Mouse (Mus musculus) hindbrain, embryonic 11.5 days (tissue): ENCODE measurements around the gene Map7d3. TPM values are rescaled to one million over a fixed set of nuclear protein-coding genes. Genes with fewer than 3 reads are reported as not detected.

Source experiments
- ATAC-seq: fragments of 200-750 bp; cut with Nextera tagmentation; 2 replicates; pipeline ENCODE4 v1.8.0; 2017; ENCODE audit warnings: mild to moderate bottlenecking, moderate TSS enrichment, moderate library complexity; ENCODE audit not compliant: low FRiP score
- DNase-seq: peaks from one replicate; pipeline ENCODE4 v3.0.0-alpha.2; 2015; ENCODE audit warnings: low spot score
- H3K27ac ChIP-seq: fragments of 300-500 bp; sonication (generic); 2 replicates; pipeline ENCODE4 v1.5.1; 2014; ENCODE audit warnings: mild to moderate bottlenecking, low read depth, low read length
- H3K27me3 ChIP-seq: fragments of 300-500 bp; sonication (generic); 2 replicates; pipeline ENCODE4 v1.6.1; 2014; ENCODE audit warnings: mild to moderate bottlenecking, low read length, moderate library complexity, mixed read lengths; ENCODE audit not compliant: control insufficient read depth, insufficient read depth
- H3K36me3 ChIP-seq: fragments of 300-500 bp; sonication (generic); 2 replicates; pipeline ENCODE4 v1.6.1; 2014; ENCODE audit warnings: mild to moderate bottlenecking, low read length, moderate library complexity, mixed read lengths; ENCODE audit not compliant: control insufficient read depth, insufficient read depth
- H3K4me1 ChIP-seq: fragments of 300-500 bp; sonication (generic); replicated peaks from 2 replicates; pipeline ENCODE4 v1.6.1; 2014; ENCODE audit warnings: low read length, mixed read lengths; ENCODE audit not compliant: control insufficient read depth, insufficient read depth
- H3K4me2 ChIP-seq: fragments of 300-500 bp; sonication (generic); replicated peaks from 2 replicates; pipeline ENCODE4 v1.6.1; 2014; ENCODE audit warnings: mild to moderate bottlenecking, low read depth, low read length
- H3K4me3 ChIP-seq: fragments of 300-500 bp; sonication (generic); 2 replicates; pipeline ENCODE4 v1.5.1; 2014; ENCODE audit warnings: low read depth, low read length
- H3K9ac ChIP-seq: fragments of 300-500 bp; sonication (generic); 2 replicates; pipeline ENCODE4 v1.6.1; 2014; ENCODE audit warnings: low read depth, low read length
- H3K9me3 ChIP-seq: fragments of 300-500 bp; sonication (generic); 2 replicates; pipeline ENCODE4 v1.6.1; 2016; ENCODE audit warnings: low read length; ENCODE audit not compliant: control insufficient read depth
- WGBS: fragments of 180-500 bp; shearing (Covaris S2); extraction: QIAGEN DNeasy Blood & Tissue Kit; methylation state at CpG from one replicate; pipeline ENCODE4 v1.1.7; 2014; 5-methylcytosine and 5-hydroxymethylcytosine counted together
- polyA plus RNA-seq: library from polyadenylated mRNA; unstranded; fragments of >200 nt; fragmentation: Nextera tagmentation; extraction: Ambion mirVana; gene quantifications from 2 replicates; pipeline ENCODE4 v1.2.1, GENCODE M21; 2014

Map7d3 gene
- polyA plus RNA-seq, 1 experiment from 2014 or later = 2.2 TPM

DNA sequence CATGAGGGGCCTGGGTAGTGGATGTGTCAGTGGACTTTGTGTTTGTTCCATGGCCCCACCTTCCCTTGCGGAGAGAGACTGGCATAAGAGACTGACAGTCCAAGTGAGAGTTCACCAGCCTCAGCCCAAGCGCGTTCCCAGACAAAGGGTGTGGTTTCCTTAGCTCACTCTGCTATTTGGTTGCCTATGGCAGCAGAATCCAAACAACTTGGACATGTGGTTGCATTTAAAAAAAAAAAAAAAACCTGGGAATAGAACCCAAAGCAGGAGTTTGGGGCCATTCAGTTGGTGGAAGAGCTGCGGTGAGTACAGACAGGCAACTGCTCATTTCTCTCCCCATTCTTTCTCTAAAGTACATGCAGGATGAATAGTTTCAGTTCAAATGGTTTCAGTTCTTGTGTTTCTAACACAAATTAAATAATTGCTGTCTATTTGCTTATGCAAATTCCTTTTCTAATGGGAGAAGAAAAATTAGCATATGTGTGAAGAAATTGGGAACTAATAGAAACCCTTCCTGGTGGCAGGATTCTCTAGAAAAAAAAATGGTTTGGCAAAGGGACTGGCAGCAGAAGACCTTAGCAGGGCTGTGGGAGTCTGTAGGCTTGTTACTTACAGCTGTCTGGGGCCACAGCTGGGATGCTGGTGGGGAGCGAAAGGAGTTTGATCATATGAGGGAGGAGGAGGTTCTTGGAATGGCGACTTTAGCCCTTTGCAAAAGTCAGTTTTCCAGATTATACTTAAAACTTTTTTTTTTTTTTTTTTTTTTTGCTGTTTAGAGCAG lies 35.7 kb downstream of the Map7d3 start:
- no peak overlapping the region for H3K4me2 ChIP-seq
- H3K4me1 ChIP-seq = no peaks in the 10 kb centered on the region
- H3K9me3 ChIP-seq = no peaks in the 10 kb centered on the region
- no peak overlapping the region for H3K9ac ChIP-seq
- no peaks in the 10 kb centered on the region for H3K36me3 ChIP-seq
- H3K4me3 ChIP-seq = no peak overlapping the region
- no peak overlapping the region for H3K27ac ChIP-seq
- no peaks in the 10 kb centered on the region for H3K27me3 ChIP-seq
- DNase-seq (peak; percentile 12), ATAC-seq (no peak)
- 57% methylated on average over 6 of the region's 6 CpGs for WGBS

DNA sequence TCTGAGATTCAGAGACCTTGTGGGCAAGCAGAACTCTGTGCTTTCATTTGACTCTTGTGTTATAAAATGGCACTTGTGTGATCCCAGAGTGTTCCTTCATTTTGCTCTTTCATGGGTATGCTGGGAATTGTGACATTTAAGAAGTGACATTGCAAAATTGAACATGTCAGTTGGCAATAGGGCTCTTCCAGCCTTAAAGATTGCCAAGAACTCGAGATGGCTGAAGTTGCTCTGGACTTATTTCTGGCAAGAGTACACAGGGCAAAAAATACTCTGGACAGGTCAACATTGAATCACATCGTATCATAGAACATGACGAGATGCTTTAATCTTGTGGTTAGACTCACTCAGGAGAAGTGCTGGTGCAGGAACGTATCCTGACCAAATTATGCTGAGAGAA lies 48.8 kb downstream of the Map7d3 start:
- Histone ChIP-seq H3K9ac (no peak overlapping the region), H3K9me3 (no peaks in the 10 kb centered on the region), H3K36me3 (no peaks in the 10 kb centered on the region), H3K27me3 (no peaks in the 10 kb centered on the region), H3K4me1 (no peaks in the 10 kb centered on the region), H3K4me3 (no peak overlapping the region), H3K27ac (no peak overlapping the region), H3K4me2 (no peak overlapping the region)
- ATAC-seq = no peak
- WGBS = 94% methylated on average over 4 of the region's 4 CpGs
- no peak for DNase-seq

- Histone ChIP-seq H3K27me3 (no peaks in the 10 kb centered on the region), H3K36me3 (no peaks in the 10 kb centered on the region), H3K4me2 (no peak overlapping the region), H3K27ac (no peak overlapping the region), H3K4me1 (no peaks in the 10 kb centered on the region), H3K9me3 (no peaks in the 10 kb centered on the region), H3K9ac (no peak overlapping the region), H3K4me3 (no peak overlapping the region)
- WGBS = 91% methylated on average over 1 of the region's 1 CpGs
- no peak for ATAC-seq
- no peak for DNase-seq
Measured at GRCm38 (mm10) chrX:56771751-56772150, 50.4 kb downstream of the Map7d3 start.

GRCm38 (mm10) chrX:56769838-56770237 lies 52.3 kb downstream of the Map7d3 start:
- H3K36me3 ChIP-seq = no peaks in the 10 kb centered on the region
- H3K9ac ChIP-seq = no peak overlapping the region
- H3K27ac ChIP-seq = no peak overlapping the region
- H3K27me3 ChIP-seq = no peaks in the 10 kb centered on the region
- H3K9me3 ChIP-seq = no peaks in the 10 kb centered on the region
- no peak overlapping the region for H3K4me3 ChIP-seq
- H3K4me2 ChIP-seq = no peak overlapping the region
- ATAC-seq (no peak), DNase-seq (no peak)
- no peaks in the 10 kb centered on the region for H3K4me1 ChIP-seq

- ATAC-seq (no peak), DNase-seq (no peak)
- Histone ChIP-seq H3K27ac (no peak overlapping the region), H3K27me3 (no peaks in the 10 kb centered on the region), H3K4me1 (no peaks in the 10 kb centered on the region), H3K4me2 (no peak overlapping the region), H3K9ac (no peak overlapping the region), H3K4me3 (no peak overlapping the region), H3K9me3 (no peaks in the 10 kb centered on the region), H3K36me3 (no peaks in the 10 kb centered on the region)
- 85% methylated on average over 3 of the region's 3 CpGs for WGBS
Measured at GRCm38 (mm10) chrX:56760257-56760760, 61.8 kb downstream of the Map7d3 start.

- Histone ChIP-seq H3K4me2 (no peak overlapping the region), H3K36me3 (no peaks in the 10 kb centered on the region), H3K4me1 (no peaks in the 10 kb centered on the region), H3K27me3 (no peaks in the 10 kb centered on the region), H3K9me3 (no peaks in the 10 kb centered on the region), H3K9ac (no peak overlapping the region), H3K4me3 (no peak overlapping the region), H3K27ac (no peak overlapping the region)
- DNase-seq (no peak), ATAC-seq (no peak)
- 80% methylated on average over 7 of the region's 7 CpGs for WGBS
Measured at GRCm38 (mm10) chrX:56756352-56756751, 65.8 kb downstream of the Map7d3 start.

DNA sequence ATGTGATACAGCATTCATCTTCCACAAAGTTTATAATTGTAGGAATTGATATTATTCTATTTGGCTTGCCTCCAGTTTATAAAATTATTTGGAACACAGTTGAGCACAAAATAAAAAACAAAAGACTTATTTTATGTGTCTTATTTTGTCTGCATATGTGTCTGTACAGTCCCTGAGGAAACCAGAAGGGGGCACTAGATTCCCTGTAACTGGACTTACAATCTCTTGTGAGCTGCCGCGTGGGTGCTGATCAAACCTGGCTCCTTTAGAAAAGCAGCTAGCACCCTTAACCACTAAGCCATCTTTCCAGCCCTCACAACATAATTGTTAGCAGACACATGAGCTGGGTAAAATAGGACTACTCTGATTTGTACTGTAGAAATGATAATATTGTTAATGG lies 66.5 kb downstream of the Map7d3 start:
- Histone ChIP-seq H3K4me2 (no peak overlapping the region), H3K27me3 (no peaks in the 10 kb centered on the region), H3K9ac (no peak overlapping the region), H3K4me3 (no peak overlapping the region), H3K9me3 (no peaks in the 10 kb centered on the region), H3K36me3 (no peaks in the 10 kb centered on the region), H3K27ac (no peak overlapping the region), H3K4me1 (no peaks in the 10 kb centered on the region)
- ATAC-seq (no peak), DNase-seq (peak; percentile 43)
- whole genome bisulfite sequencing = 74% methylated on average over 2 of the region's 2 CpGs

DNA sequence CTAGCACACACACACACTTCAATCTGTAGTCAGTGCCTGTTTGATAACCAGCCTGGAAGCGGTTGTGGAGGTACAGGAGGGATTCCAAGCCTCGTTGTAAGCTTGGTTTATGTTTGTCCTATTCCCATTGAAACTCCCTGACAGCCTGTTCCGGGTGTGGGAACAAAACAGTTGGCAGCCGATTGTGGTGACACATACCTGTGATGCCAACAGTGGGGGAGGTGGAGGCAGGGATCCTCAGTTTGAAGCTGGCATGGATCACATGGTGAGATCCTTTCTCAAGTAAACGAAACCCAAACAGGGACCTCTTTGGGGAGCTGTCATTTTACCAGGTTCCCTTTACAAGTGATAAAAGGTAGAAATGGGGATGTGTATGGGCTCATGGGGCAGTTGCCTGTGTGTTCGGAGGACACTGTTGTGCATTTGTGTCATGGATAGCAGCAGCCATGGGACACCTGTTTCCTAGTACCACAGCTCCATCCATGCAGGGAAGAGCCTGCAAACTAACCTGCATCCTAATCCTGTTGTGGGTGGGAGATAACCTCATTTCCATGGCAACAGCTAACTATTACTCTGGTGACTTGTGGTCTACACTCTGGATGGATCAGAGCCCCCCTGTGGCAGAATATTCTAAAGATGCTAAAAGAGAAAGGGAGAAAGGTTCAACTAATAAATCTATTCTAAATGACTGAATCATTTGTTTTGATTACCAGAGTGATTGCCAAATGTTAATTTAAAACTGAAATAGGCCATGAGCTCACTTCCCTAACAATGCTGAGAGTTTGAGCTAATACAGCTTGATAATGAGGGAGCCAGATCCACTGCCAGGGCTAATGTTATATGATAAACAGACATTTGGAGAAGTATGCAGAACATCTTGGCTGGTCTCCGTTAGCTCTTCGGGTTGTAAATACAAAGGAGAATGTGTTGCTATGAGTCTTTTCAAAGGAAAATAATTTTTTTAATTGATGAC lies 68.5 kb downstream of the Map7d3 start:
- Histone ChIP-seq H3K4me1 (no peaks in the 10 kb centered on the region), H3K27me3 (no peaks in the 10 kb centered on the region), H3K36me3 (no peaks in the 10 kb centered on the region), H3K9me3 (no peaks in the 10 kb centered on the region), H3K4me3 (no peak overlapping the region), H3K9ac (no peak overlapping the region), H3K27ac (no peak overlapping the region), H3K4me2 (no peak overlapping the region)
- WGBS = 79% methylated on average over 8 of the region's 8 CpGs
- no peak for DNase-seq
- ATAC-seq = no peak
